Mouse (Mus musculus) hematopoietic stem cell, adult 5-6 weeks (primary cell): Measurements from ENCODE around the gene Flot1. TPM values are rescaled to one million over a fixed set of nuclear protein-coding genes. Genes with fewer than 3 reads are reported as not detected.

Experiments used
- ATAC-seq, 2 experiments: fragments of 125-278 bp in 1 of 2; replicated peaks in 1 of 2; 2 replicates each; pipeline ENCODE4 v1.8.0; 2016 to 2017; ENCODE audit warnings: inconsistent platforms in 2 of 2, mild to moderate bottlenecking in 2 of 2, moderate number of reproducible peaks in 2 of 2, low read depth in 1 of 2, moderate TSS enrichment in 1 of 2; ENCODE audit not compliant: low FRiP score in 2 of 2, poor library complexity in 2 of 2, severe bottlenecking in 2 of 2, insufficient read depth in 1 of 2, low TSS enrichment in 1 of 2
- total RNA-seq: library from RNA; stranded (forward); fragments of 172-1452, 232-1000 nt; gene quantifications from 2 replicates; pipeline ENCODE4 v1.2.3, GENCODE M21; 2017

Flot1 gene
- total RNA-seq, 1 experiment from 2014 or later = 140 TPM

DNA sequence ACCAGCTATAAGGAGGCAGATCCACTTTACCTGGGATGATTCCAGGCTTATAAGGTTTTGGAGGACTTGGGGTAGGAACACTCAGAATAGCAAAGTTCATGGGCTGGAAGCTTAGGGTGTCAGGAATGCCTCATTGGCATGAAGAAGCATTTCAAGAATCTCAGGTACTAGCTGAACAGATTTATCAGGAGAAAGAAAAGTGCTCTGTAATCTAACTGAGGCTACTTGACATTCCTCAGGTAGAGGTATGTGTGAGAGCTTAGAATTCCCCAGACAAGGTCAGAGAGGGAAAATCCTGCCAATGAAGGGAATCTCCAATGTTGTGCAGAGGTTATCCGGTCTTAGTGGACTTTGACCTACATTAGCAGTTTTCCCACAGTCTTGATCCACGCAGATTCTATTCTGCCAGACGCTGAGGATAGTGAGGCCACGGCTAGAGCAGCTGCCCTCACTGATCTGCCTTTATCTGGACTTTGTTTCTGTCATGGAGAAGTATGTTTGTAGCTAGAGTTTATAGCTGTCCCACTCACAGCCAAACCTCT, 19.1 kb upstream of the Flot1 start:
- ATAC-seq = no peak

DNA sequence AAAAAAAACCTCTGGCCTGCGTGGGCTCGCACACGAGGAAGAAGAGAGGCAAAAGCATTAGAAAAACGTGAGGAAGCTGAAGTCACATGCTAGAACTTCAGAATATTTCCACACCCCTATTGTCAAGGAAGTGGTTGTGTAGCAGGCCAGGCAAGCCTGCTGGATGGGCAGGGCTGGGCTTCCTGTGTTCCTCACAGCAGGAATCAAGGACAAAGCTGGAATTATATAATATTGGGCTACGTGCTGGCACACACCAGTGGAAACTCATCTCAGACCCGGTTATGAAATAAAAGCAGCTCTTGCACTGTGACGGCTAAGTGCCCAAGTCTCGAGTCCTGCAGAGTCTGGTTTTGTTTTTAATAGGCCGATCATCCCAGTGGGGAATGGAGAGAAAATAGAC, 15.0 kb upstream of the Flot1 start:
- peak in 1 of 2 experiments; percentile 50; a peak in 1 of 4 replicates for ATAC-seq

DNA sequence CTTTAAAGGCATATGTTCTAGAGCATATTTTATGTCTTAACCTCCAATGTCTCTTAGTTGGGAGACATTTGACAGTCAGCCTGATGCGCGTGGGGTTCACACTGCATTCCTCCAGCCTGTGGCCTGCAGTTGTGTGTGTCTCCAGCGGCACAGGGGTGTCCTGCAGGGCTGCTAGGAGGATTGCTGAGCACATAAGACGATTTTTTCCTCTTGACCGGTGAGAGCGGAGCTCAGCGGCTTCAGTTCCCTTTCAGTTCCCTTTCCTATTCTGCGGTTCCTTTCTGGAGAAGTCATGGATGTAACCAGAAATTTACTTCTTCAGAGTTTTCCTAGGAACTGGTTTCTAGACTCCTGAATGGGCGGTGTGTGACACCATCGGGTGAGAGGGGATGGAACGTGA, 13.6 kb upstream of the Flot1 start:
- ATAC-seq = no peak

DNA sequence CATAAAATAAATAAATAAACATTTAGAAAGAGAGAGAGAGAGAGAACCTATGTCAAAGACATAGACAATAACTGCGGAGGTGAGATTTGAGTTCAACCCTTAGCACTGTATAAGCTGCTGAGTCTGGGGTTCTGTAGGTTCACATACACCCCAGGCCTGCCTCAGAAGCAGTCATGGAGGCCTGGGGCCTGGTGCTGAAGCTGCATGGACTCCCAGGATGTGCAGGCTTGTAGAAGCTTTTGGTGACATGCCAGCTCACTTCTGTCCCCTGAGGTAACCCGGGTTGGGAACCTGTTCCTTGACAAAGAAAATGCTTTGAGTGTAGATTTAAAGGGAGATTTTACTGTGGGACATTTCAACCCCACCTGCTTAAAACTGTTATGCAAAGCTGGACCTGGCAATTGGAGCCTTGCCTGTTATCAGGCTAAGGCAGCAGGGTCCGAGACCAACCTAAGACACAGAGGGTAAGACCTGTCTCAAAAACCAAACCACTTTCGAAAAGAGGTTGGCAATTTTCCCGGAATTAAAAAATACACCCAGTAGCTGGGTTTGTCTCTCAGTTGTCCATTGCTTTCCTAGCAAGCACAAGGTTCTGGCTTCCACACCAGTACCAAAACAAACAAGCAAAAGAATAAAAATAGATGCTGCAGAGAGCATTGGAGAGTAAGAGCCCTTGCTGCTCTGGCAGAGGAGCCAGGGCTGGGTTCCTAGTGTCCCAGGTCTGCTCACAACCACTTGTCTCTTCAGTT, 12.0 kb upstream of the Flot1 start:
- no peak; a peak in 1 of 4 replicates for ATAC-seq

DNA sequence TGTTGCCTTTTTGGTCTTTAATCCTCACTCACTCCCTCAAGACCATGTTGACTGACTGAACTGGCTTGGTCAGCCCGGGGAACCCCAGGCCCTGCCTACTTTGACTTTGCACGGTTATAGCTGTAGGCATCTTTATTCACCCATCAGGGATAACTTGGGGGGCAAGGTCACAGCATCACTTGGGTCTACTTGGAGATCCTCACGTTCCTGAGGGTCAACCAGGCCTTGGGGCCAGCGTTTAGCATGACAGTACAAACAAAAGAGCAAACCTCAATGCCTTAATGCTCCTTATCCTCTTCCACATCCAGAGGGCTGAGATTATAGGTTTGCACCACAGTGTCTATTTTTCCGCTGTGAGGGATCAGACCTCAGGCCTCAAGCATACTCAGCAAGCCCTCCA, 10.7 kb upstream of the Flot1 start:
- ATAC-seq = no peak

DNA sequence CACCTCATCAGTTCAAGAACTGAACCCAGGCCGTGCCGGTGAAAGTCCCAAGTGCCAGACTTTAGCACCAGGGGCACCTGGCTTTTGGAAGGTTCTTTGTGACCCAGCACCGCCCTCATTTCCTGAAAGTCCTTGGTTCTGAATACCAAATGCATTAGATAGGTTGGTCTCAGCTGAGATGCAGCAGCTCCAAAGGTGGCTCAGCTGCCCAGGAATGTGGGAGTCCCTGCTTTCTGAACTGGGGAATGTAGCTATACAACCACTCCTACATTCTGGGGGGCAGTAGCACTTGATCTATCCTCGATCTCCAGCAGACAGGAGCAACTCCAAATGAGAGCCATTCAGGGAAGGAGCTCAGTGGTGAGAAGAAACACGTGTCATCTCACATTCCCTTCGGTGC, 10.3 kb upstream of the Flot1 start:
- ATAC-seq = no peak

DNA sequence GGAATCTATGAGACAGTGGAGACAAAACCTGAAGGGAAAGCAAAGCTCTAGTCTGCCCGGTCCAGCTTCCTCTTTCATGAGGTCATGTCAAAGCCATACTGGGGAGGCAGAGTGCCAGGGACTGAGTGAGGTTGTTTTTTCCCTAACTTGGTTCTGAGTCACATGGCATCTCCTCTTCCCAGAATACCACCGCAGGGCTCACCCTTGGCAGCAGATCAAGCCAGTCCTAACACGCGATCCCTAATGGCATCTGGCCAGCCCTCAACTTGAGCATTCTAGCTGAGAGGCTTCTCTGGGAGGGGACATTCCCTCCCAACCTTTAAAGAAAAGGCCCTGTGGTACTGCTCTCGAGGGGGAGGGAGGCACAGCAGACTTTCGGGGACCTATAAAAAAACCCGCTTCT, 9.8 kb upstream of the Flot1 start:
- peak; percentile 80 to 84 for ATAC-seq

DNA sequence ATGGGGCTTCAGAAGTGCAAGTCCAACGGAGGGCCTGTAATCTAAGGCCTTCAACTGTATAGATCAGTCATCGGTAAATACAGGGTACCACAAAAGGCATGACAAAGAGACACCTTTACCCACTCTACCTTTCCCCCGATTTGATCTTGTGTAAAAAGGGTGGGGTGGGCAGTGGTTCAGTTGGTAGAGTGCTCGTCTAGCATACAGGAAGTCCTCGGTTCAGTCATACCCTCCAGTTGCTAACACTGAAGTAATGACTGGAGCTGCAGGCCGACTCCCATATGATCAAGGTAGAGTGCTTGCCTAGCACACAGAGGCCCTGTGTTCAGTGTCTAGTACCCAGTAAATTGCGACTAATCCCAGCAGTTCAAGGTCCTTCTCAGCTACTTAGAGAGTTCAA, 9.4 kb upstream of the Flot1 start:
- peak; percentile 19 to 34; a peak in 2 of 4 replicates for ATAC-seq

DNA sequence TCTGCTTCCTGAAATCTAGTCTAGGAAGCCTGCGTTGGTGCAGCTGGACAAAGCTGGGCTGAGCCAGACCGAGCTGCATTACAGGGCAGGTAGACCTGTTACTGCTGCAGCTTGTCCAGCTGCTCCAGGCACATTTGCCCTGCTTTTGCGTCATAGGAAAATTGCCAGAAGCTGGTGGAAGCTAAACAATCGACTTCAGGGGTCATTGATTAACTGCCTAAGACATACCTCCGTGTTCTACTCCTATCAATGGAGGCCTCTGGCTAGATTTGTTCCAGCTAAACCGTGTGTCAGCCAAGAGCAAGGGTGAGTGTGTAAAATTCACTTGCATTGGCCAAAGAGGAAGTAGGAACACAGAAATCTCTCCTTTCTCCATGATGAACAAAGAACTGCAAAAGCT, 8.4 kb upstream of the Flot1 start:
- ATAC-seq = no peak

DNA sequence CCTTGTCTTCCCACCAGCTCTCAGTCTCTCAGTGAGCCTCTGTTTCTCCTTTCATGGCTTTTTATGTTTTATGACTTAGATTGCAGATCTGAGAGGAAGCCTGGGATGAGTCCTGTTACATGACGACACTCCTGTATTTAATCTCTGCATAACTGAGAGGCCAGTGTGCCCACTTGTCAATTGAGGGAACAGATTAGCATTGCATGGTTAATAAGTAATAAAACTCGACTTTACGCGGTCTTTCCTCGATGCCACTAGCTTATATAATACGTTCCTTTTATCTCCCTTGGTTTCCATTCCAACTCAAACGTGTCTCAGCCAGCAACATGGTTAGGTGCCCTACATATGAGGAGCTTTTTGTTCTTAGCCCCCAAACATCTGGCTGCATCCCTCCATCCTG, 7.2 kb upstream of the Flot1 start:
- ATAC-seq = no peak

DNA sequence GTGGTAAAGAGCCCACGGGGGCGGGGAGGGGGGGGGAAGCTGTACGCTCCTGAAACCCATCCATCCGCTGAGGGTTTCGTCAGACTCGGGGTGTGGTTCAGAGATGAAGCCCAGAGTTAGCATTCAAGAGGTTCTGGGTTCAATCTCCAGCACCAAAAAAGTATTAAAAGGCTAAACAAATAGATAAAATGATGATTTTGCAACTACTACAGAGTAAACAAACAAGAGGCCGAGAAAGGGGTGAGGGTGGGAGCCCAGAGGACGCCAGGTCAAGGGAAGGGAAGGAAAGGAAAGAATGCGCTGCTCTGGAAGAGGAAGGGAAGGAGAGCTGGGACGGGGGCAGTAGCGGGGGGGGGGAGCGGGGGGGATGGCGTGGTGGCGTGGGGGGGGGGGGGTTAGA, 6.3 kb upstream of the Flot1 start:
- ATAC-seq = no peak

DNA sequence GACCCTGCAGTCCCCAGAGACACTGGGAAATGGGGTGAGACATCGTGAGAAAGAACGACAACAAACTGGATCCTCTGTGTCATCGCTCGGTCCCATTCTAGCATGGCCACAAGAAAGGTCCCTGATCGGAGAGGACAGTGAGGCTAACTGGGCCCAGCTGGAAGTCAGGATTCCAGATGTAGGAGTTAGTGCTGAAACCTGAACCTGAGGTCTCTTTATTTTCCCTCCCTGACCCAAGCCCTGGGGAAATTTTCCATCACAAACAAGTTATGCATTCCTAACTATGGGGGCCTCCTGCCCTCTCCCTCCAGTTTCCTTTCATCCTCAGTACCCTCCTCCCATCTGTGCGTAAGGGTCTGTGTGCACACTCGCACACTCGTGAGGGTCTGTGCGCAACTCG, 5.8 kb upstream of the Flot1 start:
- ATAC-seq = no peak

DNA sequence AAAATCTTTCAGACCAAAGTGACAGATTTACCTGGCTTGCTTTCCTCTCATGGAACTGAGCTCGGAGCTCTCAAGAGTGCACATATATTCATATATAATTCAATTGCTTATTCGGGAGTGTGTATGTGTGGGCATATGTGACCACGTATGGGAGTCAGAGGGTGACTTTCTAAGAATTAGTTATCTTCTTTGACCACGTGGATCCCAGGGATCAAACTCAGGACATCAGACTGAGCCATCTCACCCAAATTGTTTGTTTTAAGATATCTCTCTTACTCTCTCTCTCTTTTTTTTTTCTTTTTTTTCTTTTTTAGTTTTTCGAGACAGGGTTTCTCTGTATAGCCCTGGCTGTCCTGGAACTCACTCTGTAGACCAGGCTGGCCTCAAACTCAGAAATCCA, 2.9 kb upstream of the Flot1 start:
- no peak for ATAC-seq

DNA sequence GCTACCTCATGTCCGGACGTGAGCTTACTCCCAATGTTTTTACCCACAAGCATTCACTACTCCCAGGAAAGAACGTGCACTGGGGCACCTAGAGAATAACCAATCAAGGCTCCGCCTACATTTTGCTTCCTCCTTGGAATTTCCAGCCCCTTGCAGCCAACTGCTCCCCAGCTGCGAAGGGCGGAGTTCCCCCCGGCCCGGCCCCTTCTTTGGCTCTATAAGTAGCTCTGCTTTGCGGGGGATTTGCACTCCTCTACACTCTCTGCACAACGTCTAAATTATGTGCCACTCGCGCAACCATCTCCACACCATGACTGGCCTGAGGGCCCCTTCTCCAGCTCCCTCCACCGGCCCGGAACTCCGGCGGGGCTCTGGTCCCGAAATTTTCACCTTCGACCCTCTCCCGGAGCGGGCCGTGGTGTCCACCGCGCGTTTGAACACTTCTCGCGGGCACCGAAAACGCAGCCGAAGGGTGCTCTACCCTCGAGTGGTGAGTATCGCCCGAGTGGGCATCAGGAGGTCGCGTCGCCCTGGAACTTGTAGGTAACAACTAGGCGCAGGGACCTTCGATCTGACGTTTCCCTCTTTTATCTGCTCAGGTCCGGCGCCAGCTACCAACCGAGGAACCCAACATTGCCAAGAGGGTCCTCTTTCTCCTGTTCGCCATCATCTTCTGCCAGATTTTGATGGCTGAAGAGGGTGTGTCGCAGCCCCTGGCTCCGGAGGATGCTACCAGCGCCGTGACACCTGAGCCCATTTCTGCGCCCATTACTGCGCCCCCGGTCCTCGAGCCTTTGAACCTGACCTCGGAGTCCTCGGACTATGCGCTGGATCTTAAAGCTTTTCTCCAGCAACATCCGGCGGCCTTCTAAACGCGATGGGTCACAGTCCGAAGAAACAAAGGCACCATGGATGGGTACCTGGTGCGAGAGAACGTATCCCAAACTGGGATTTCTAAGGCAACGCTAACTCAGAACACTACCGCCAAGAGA, 1.3 kb upstream of the Flot1 start, which contains the start of gene Ier3:
Ier3 (plus strand) TSS at position 246 of the 992 bp plus-strand sequence.
- ATAC-seq = peak; percentile 44 to 52

DNA sequence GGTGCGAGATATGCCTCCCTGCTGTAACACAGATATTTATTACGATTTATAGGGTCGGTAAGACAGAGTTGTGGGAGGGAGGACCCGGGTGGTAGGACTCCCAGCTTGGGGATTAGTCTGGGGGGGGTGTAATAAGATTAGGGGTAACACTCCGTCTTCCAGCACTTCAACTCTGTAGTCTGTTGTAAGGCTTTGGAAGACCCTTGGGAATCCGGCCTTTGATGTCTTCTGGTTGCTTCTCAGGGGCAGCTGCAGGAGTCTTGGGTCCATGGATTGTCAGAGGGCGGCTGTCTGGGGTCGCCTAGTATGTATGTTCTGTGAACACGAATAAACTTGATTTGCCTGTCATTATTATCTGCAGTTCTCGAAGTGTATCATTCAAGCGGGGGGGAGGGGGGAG, 466 bp upstream of the Flot1 start:
- ATAC-seq = no peak

DNA sequence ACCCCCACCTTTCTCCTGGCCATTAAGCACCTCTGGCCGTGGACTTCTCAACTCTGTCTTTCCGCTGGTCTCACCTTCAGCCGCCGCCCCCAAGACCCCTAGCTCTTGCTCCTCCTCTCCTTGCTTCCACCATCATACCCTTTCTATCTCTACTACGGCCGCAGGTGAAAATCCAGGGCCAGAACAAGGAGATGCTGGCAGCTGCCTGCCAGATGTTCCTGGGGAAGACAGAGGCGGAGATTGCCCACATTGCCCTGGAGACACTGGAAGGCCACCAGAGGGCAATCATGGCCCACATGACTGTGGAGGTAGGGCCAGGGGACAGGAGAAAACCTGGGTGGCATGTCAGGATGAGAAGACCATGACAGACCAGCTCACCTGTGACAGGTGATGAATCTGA, 1.4 kb downstream of the Flot1 start:
- ATAC-seq = no peak

DNA sequence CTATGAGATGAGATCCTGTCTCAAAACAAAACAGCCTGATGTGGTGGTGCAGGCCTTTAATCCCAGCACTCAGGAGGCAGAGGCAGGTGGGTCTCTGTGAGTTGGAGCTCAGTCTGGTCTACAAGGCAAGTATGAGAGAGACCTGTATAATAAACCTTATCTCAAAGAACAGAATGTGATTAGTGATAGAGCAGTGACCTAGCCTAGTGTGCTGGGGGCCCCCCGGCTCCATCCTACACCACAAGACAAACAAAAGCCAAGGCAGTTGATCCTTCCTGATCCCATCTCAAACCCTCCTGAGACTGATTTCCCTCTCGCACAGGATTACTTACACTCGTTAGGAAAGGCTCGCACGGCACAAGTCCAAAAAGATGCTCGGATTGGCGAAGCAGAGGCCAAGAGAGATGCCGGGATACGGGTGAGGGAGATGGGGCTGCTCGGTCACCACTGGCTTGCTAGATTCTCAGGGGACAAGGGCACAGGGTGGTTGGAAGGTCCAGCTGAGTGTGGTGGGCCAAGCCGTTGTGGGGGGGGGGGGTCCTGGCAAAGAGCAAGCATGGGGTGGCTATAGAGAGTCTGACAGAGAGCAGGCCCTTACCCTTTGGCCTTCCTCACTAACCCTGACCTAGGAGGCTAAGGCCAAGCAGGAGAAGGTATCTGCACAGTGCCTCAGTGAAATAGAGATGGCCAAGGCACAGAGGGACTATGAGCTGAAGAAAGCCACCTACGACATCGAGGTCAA, 2.2 kb downstream of the Flot1 start:
- no peak for ATAC-seq
